Mouse (Mus musculus): Measurements from ENCODE around the gene Hs3st5.
"Not testable (repeated sequence)": the region's sequence is repeated elsewhere in the genome, so short reads cannot be mapped to it uniquely, and the experiment has no call there.

Gene Hs3st5

DNA sequence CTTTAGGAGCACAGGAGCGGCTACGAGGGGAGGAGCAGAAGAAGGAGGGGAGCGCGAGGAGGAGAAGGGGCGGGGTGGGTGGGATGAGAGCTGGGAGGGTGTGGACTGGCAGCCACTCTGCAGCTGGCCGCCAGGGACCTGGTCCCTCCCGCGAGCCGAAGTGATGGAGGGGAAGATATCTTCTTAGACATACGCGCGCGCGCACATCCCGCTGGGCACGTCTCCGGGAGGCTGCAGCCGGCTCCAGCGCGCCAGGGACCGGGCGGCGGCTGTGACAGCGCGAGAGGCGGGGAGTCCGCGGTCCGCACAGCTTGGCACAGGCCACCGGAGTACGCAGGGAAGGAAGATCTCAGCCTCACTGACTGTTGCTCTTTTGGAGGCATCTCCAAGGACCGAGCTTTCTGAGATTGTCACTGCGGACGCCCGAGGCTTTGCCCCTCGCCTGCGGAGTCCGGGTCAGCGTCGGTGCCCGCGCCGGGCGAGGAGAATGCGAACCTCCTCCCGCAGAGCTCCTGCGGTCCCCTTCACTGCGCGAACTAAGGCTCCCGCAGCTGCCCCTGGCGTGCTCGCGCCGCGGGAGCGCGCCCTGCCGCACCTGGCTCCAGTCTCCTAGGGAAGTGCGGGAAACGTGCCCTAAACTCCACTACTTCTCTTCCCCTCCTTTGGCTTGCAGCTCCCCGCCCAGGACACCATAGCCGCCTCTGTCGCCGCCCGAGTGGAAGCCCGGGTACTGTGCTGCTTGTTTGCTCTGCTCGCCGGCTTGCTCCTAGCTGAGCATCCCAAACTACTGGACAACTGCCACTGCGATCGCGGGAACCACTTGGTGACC is at the start of gene Hs3st5:
Gene Hs3st5 (plus strand): TSS at position 88 of the 829 bp plus-strand sequence.
- no peak for DNase-seq (ENCODE audit: extremely low read depth, insufficient read length, low spot score)

DNA sequence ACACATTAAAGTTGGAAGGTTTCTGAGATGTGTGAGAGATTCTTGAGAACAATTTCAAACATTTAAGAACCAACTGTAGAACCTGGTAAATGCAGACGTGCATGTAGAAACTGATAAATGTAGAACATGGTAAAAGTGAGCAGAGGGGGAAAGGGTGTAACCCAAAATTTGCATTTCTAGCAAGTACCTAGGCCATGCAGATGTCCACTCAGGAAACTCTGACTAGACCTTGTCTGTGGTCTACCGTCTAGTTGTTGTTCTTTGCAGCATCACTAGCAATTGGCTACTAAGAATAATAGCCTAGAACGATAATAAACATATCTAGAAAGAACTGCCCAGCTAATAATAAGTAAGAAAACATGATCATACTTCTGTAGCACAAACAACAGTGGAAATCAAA is 38.0 kb upstream of the Hs3st5 start:
- no peak for DNase-seq (ENCODE audit: extremely low read depth, insufficient read length, low spot score)

DNA sequence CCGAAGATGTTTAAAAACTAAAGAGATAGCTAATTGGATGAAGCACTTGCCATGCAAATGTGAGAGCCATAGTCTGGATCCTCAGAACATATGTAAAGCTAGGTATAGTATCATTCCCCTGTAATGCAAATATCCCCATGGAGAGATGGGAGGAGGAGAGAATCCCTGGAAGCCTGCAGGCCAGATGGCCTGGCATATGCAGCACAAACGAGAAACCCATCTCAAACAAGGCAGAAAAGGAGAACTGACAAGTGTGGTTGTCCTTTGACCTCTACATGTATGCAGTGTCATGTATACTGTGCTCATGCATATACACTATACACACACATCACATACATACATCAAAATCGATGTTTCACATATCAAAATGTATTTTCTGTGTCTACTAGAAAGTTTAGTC is 35.5 kb upstream of the Hs3st5 start:
- no peak for DNase-seq (ENCODE audit: extremely low read depth, insufficient read length, low spot score)

DNA sequence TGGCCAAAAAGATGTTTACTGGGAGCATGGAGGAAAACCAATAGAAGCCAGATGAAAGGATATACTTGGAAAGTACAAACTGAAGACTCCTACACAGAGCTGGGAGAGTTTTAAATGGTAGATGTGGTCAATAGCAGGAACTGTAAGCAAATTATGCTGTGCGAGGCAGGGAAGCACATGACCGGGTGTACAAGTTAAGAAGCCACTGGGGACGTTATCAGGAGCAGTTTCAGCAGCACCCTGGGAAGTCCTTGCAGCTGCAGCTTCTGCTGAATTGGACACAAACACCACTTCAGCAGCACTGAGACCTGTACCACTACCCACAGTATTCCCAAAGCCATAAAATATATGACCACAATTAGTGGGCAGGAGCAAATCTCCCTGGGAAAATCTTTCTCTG is 31.8 kb upstream of the Hs3st5 start:
- DNase-seq (ENCODE audit: extremely low read depth, insufficient read length, low spot score): no peak

DNA sequence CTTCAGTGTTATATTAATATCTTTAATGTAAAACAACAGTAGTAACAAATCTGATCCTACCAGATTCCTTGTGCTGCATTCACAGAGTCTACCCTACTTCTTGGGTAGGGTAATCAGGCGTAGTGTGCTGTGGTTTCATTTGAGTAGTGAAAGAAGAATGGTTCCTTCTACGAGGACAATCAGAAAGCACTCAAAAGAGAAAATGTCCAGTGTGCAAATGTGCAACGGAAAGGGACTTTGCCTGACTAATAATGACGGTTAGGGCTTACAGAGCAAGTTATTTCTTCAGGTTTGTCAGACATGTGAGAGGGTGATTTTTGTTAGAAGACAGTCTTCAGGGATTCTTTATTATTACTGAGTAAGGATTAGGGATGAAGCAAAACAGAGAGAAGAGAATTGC is 29.1 kb upstream of the Hs3st5 start:
- DNase-seq (ENCODE audit: extremely low read depth, insufficient read length, low spot score): no peak

DNA sequence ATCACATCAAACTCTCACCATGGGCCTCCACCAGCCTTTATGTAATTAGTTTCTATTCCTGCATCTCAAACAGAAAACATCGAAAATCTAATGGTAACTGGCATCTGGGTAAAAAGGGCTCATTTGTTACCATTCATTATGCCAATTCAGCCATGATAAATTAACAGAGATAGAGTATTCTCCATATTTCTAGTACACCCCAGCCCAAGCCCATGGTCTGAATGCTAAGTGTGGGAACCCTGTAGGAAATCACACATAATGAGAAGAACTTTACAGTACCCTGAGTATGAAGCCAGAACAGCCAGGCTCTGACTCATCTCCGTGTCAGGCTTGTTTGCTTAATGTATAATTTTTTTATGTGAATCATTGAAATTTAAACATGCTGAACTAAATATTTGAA is 23.3 kb upstream of the Hs3st5 start:
- DNase-seq (ENCODE audit: extremely low read depth, insufficient read length, low spot score): no peak

DNA sequence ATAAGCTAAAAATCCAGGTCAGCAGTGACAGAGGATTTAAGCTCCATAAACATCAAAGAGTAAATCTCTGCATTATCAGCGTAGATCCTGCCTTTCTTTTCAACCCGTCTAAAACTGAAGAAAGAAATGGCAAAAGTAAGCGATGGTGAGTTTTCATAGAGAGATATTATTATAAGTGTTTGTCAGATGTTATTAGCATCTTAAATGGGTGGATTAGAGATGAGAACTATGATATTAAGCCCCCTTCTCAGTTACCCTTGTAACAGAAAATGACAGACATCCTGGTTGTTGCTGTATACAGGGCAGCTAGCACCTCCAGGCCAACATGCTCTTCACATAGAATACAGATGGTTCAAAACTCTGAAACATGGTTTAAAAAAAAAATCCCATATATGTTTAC is 22.6 kb upstream of the Hs3st5 start:
- DNase-seq (ENCODE audit: extremely low read depth, insufficient read length, low spot score): no peak

DNA sequence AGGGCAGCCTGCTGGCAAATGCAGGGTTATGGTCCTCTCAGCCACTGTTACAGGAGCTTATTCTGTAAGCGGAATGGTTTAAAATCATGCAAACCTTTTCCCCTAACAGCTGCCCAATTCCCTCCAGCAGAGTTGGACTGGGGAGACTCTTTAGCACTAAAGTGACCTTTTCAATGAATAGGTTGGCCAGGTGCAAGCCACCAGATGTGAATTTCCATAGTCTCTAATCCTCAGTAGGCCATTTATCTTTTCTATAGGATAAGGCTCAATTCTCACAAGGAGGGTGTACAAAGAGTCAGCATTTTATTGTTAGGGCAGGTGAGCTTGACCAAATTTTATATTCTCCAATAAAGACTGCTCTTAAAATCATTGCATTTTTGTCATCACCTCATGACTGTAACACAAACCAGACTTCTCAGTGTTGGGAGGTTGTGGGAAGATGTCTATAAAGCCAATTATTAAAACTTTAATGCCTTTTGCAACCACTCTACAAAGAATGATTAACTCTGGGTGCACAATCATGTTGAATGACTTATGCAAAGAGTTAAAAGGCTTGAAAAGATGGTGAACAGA is 21.8 kb upstream of the Hs3st5 start:
- no peak for DNase-seq (ENCODE audit: extremely low read depth, insufficient read length, low spot score)

DNA sequence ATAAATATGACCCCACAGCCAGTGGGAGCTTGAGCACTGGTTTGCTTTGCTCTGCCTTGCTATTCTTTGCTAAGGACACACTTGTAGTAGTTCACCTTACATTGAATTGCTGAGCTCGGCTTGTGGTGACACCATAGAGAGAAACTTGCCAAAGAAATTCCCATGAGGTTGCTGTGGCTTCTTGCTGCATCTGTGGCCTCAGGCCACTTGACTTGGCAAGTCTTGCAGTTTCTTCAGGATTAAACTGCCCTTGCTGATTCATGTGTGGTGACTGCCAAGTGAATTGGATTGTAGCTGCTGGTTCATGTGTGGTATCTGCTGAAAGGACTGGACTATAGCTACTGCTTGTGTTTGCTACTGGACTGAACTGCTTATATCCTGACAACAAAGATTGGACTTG is 13.0 kb upstream of the Hs3st5 start:
- DNase-seq (ENCODE audit: extremely low read depth, insufficient read length, low spot score): peak; percentile 66

DNA sequence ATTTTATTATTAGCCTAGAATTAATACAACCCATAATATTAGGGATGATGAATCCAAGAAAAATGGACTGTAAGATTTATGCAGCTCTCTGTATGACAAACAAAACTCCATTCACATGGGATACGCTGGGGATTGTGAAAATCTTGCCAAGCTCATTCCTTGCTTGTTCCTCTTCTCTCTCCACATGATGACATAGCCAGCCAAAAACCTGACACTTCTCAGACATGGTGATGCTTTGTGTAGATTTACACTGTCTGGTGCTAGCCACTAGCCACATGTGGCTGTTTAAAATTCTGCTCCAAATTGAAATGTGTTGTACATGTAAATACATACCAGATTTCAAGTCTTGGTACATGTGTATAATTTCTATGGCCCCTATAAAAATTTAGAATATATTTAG is 6.9 kb upstream of the Hs3st5 start:
- no peak for DNase-seq (ENCODE audit: extremely low read depth, insufficient read length, low spot score)

DNA sequence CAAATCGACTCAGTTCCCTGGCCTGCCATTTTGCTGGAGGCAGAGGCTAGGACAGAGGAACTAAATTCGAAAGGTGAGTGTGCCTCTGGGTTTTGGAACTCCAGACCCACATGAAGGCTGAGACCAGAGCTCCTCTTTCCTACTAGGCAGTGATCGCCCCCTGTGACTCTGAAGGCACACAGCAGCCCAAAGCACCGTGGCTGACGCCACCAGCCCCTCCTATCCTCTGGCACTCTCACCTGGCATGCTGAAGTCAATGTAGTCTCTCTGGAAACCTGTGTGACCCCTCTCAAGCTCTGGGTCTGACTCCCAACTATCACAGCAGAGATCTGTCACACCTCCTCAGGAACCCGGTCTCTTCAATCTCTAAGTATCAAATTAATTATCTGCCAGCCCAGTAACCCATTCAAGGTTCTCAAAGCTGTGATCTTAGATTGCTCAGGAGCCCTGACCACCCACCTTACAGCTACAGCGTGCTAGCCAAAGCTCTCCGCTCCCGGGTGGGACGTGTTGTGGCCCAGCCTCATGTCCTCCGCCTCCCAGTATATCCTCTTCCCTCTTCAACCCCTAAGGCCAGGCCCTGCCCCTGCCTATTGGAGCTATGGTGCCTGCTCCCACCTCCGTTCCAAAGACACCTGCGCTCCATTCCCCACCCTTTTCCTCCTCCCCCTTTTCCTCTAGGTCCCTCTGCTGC is 434 bp upstream of the Hs3st5 start:
- DNase-seq (ENCODE audit: extremely low read depth, insufficient read length, low spot score): no peak

DNA sequence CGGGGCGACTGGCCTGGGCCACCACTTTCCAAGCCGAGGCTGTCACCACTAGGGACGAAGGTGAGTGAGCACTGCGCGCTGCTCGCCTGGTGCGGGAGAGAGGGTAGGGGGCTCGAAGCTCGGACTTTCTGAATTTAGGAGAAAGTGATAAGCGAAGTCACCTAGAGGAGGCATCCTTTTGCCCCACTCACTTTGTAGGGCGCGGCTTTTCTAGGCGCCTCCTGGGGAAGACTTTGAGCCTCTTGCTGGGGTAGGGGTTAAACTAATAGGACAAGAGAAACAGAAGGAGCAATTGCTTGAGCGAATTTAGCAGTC is 899 bp downstream of the Hs3st5 start:
- no peak for DNase-seq (ENCODE audit: extremely low read depth, insufficient read length, low spot score)

DNA sequence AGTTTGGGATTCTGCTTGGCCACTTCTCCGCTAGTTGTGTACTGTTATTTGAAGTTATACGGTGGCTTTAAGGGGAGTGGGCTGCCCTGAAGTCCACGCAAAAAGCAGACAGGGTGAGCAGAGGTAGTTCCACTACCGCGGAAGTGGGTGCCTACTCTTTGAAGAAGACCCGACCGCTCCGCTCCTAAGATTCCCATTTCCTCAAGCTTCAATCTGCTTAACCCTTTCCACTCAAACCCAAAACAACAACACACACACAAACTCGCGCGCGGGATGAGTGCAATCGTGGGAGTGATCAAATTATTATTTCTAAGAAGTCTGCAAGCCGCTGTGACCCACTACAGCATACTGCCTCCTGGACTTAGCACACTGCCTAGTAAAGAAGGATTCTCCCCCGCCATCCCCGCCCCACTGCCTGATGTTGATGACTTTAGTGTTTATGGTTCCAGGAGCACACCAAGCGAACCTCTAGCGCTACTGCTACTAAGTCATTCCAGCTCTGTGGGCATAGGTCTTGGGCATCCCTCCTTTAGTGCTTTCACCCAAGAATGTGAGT is 1.5 kb downstream of the Hs3st5 start:
- DNase-seq (ENCODE audit: extremely low read depth, insufficient read length, low spot score): no peak

DNA sequence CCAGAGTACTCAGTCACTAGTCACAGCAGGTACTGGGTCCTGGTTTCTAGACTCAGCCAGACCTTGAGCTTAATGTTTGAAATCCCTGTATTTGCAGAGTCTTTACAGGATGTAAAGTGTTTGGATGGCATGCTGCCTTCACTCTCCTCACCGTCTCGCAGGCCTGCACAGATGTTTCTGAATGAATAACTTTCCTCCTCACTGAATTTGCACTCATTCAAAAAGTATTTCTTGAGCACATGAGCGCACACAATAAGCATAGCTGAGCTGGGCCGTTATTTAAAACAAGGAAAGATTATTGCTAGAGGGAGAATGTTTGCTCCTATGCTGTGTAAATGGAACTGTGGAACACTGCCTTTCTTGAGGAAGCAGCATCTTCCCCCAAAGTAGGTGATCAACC is 2.9 kb downstream of the Hs3st5 start:
- no peak for DNase-seq (ENCODE audit: extremely low read depth, insufficient read length, low spot score)

DNA sequence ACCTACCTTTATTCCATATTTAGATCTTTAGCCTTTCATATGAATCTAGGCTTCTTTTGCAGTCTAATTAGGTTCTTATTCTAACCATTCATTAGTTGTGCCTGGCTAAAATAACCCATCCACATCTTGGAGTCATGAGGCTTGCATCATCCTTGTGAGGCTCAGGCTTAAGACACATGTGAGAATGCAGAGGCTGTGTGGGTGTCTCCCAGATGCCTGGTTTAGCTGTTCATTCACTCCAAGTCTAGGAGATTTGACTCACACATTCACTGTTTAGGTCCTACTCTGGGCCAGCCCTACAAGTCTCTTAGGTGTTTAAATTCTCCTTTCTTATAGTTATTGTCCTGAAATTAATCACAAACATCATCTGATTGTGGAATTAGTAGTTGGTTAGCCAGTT is 17.3 kb downstream of the Hs3st5 start:
- DNase-seq (ENCODE audit: extremely low read depth, insufficient read length, low spot score): no peak

DNA sequence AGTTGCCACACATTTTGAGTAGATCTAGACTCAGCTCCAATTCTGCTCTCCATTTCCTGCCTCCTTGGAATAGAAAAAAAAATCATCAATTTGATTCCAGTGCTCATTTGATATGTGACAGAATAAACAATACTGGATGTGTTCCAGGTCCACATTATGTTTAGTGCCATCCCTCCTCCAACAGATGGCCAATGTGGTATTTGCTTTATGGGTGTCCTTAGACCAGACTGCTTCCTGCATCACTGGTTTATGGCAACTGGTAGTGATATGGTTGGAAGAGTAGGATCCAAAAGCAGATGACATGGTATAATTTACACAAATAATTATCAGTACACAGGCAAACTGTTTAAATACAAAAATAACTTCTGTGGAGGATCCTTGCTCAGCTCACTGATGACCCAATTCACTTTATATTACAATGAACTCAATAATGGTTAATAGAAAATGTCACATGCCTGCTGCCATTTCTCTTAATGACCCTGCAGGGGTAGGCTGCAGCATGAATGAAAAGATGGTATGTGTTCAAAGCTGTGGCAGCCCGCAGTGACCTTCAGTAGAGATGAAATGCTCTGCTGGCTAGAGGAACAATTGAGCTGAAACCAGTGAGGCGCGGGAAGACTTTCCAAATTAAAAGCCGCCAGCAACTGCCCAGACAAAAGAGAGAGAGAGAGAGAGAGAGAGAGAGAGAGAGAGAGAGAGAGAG is 27.2 kb downstream of the Hs3st5 start:
- DNase-seq (ENCODE audit: extremely low read depth, insufficient read length, low spot score): no peak

DNA sequence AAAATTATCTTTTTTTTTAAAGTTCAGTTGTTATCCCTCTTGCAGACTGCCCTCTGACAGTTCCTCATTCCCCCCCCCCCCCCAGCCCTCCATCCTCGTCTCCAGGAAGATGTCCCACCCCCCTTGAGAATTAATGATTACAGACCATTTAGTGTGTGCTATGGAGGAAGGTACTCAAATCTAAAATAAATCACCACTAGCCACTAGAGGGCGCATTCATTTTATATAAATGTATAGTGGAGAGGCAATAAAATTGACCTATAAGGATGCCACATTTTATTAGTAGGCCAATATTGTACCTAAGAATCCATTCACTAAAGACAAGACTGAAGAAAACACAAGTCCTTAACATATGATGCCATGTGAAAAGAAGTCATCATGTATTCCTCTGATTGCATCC is 40.0 kb downstream of the Hs3st5 start:
- DNase-seq (ENCODE audit: extremely low read depth, insufficient read length, low spot score): no peak

DNA sequence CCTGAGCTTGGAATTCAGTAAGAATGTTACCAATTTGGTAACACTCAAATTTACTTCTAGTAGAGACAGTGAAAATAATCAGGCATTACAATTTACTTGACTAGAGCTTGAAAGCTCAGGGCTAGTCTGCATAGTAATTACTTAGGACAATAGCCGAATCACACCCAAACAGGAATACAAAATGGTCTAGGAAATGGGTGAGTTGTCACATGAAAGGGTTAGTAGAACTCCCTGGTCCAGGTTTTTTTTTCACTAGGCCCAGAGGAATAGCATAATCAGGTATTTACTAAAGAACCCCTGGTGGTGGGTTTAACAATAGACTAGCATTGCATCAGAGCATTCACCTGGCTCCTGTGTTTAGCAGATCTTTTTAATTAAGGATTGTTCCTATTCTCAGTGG is 41.1 kb downstream of the Hs3st5 start:
- not testable (repeated sequence) for DNase-seq (ENCODE audit: extremely low read depth, insufficient read length, low spot score)

DNA sequence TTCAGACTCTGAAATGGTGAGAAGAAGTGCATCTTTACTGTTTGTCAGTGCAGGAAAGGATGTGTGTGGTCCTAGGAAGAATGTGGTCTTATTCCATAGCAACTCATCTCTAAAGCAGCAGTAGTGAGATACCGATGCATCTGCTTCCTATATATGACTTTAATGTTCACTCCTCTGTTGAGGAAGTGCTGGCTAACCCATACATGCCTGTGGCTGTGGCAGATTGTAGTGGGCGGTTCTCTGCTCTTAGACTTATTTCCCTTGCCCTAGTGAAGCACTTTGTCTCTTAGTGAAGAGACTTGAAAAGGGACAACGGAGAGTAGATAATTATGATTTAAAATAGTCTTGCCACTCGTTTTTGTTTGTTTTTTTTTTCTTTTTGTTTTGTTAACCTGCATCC is 47.4 kb downstream of the Hs3st5 start:
- no peak for DNase-seq (ENCODE audit: extremely low read depth, insufficient read length, low spot score)

DNA sequence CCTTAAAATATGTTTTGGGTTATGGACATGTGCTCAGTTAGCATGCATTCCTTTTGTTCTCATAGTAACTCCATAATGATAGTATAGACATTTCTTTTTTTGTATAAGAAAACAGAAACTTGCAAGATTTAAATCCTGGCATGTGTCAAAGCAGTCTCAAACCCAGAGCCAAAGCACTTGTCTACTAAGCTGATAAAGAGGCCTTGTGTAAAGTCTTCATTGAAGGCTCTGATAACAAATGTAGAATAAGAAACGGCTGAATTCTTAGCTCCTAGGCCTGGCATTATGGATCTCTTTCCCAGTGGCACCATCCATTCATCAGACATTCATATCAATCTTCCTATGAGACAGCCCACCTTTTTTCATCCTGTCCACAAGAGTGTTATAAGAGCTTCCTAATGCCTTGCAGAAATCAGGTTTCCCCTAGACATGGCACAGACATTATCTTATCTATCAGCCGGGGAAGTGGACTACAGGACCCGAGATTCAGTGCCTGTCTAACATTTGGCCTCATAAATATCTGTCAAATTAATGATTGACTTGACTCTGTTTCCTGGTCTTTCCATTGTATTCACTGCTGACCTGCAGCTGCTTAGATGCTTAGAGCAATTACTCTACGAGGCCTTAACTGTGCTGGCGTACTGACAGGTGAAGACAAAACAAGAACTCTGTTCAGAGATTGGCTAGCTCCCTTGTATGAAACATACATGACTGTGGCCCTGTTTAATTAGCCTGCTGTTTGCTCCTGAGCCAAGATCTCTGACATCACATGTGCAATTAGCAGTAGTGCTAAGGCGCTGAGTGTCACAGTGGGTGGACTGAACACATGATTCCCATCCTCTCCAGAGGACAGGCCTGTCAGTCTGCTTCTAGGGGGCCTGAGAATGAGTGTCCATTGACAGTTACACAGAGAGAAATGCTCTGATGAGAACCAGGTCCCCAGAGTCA is 48.6 kb downstream of the Hs3st5 start:
- no peak for DNase-seq (ENCODE audit: extremely low read depth, insufficient read length, low spot score)
